Mouse (Mus musculus): ENCODE measurements around the gene Dbnl. TPM values are rescaled to one million over a fixed set of nuclear protein-coding genes. Genes with fewer than 3 reads are reported as not detected.

The Dbnl gene
- 141 and 144 TPM in 2 replicates for polyA plus RNA-seq (2014; fragmentation: Nextera tagmentation; extraction: Ambion mirVana)

- no peaks in the 10 kb centered on the region for H3K27me3 ChIP-seq (ENCODE audit: control insufficient read depth, insufficient read depth, low read length)
- H3K4me2 ChIP-seq (replicated peaks; ENCODE audit: low read depth, low read length): peak within 1 kb of the TSS; percentile 84
- peak; percentile 98 for DNase-seq (ENCODE audit: low spot score)
- peak within 1 kb of the TSS; percentile 85 for H3K9ac ChIP-seq (ENCODE audit: low read depth, low read length)
- peak within 1 kb of the TSS; percentile 75 for H3K4me3 ChIP-seq (ENCODE audit: low read depth, low read length)
- under 1% methylated on average over 74 of the region's 74 CpGs for WGBS
- no peaks in the 10 kb centered on the region for H3K36me3 ChIP-seq (ENCODE audit: control insufficient read depth, insufficient read depth, low read length)
- H3K9me3 ChIP-seq (ENCODE audit: control insufficient read depth, low read length): no peaks in the 10 kb centered on the region
- ATAC-seq (ENCODE audit: low FRiP score): peak; percentile 97
- peak within 1 kb of the TSS; percentile 83 for H3K27ac ChIP-seq (ENCODE audit: low read depth, low read length)
- peaks cover 4% of the 10 kb centered on the region; the same call in 1 of the 2 replicates for H3K4me1 ChIP-seq (replicated peaks; ENCODE audit: control insufficient read depth, insufficient read depth, low read length)
Measured at GRCm38 (mm10) chr11:5788056-5789014, at the start of gene Dbnl. Dbnl (plus strand) TSS chr11:5788488.

- Histone ChIP-seq H3K4me1 (replicated peaks; ENCODE audit: control insufficient read depth, insufficient read depth, low read length) (no peaks in the 10 kb centered on the region), H3K9ac (ENCODE audit: low read depth, low read length) (no peak overlapping the region), H3K27me3 (ENCODE audit: control insufficient read depth, insufficient read depth, low read length) (no peaks in the 10 kb centered on the region), H3K4me3 (ENCODE audit: low read depth, low read length) (no peak overlapping the region), H3K27ac (ENCODE audit: low read depth, low read length) (no peak overlapping the region), H3K9me3 (ENCODE audit: control insufficient read depth, low read length) (no peaks in the 10 kb centered on the region), H3K4me2 (replicated peaks; ENCODE audit: low read depth, low read length) (no peak overlapping the region), H3K36me3 (ENCODE audit: control insufficient read depth, insufficient read depth, low read length) (no peaks in the 10 kb centered on the region)
- ATAC-seq (ENCODE audit: low FRiP score) (no peak), DNase-seq (ENCODE audit: low spot score) (no peak)
- WGBS: 68% methylated on average over 5 of the region's 5 CpGs
Measured at GRCm38 (mm10) chr11:5738888-5739632, 49.2 kb upstream of the Dbnl start.

- no peak overlapping the region for H3K9ac ChIP-seq (ENCODE audit: low read depth, low read length)
- no peak overlapping the region for H3K4me2 ChIP-seq (replicated peaks; ENCODE audit: low read depth, low read length)
- H3K27me3 ChIP-seq (ENCODE audit: control insufficient read depth, insufficient read depth, low read length): no peaks in the 10 kb centered on the region
- DNase-seq (ENCODE audit: low spot score): no peak
- no peaks in the 10 kb centered on the region for H3K36me3 ChIP-seq (ENCODE audit: control insufficient read depth, insufficient read depth, low read length)
- no peaks in the 10 kb centered on the region for H3K9me3 ChIP-seq (ENCODE audit: control insufficient read depth, low read length)
- ATAC-seq (ENCODE audit: low FRiP score): no peak
- 69% methylated on average over 3 of the region's 3 CpGs for WGBS
- no peak overlapping the region for H3K27ac ChIP-seq (ENCODE audit: low read depth, low read length)
- no peak overlapping the region for H3K4me3 ChIP-seq (ENCODE audit: low read depth, low read length)
- no peaks in the 10 kb centered on the region for H3K4me1 ChIP-seq (replicated peaks; ENCODE audit: control insufficient read depth, insufficient read depth, low read length)
Measured at GRCm38 (mm10) chr11:5739846-5740245, 48.4 kb upstream of the Dbnl start.

- Histone ChIP-seq H3K36me3 (ENCODE audit: control insufficient read depth, insufficient read depth, low read length) (no peaks in the 10 kb centered on the region), H3K4me2 (replicated peaks; ENCODE audit: low read depth, low read length) (peak overlapping the region; percentile 99), H3K9me3 (ENCODE audit: control insufficient read depth, low read length) (no peaks in the 10 kb centered on the region), H3K4me3 (ENCODE audit: low read depth, low read length) (peak overlapping the region; percentile 68), H3K27ac (ENCODE audit: low read depth, low read length) (peak overlapping the region; percentile 51; the same call in 1 of the 2 replicates), H3K9ac (ENCODE audit: low read depth, low read length) (peak overlapping the region; percentile 82), H3K27me3 (ENCODE audit: control insufficient read depth, insufficient read depth, low read length) (no peaks in the 10 kb centered on the region), H3K4me1 (replicated peaks; ENCODE audit: control insufficient read depth, insufficient read depth, low read length) (no peaks in the 10 kb centered on the region)
- WGBS: 2% methylated on average over 26 of the region's 26 CpGs
- DNase-seq (ENCODE audit: low spot score): peak; percentile 56
- peak; percentile 54 for ATAC-seq (ENCODE audit: low FRiP score)
Measured at GRCm38 (mm10) chr11:5740599-5740964, 47.7 kb upstream of the Dbnl start.

DNA sequence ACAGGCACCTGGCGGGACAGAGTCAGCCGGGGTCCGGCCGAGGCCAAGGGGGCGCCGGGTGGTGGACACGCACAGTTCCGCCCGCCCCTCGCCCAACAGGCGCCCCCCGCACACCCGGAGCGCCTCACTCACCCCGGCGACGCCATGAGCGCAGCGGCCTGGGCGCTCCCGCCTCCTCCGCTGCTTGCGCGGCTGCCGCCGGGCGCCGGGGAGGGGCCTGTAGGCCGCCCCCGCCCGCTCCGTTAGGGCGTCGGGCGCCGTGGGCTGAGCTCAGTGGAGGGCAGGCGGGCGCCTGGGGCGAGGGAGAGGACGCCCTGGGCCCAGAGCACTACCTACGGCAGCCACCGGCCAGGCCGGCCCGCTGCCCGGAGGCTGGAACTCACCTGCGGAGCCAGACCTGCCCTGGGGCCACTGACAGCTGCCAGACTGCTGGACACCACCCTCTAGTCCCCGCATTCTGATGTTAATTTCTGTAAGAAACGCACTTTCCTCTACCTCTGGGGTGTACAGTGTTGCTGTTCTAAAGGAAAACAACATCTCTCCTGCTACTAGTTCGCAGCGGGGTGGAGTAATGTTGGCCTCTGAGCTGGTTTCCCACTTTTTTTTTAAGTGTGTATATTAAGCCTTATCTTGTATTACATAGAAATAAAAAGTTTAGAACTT lies 47.2 kb upstream of the Dbnl start:
- ATAC-seq (ENCODE audit: low FRiP score) (peak; percentile 88), DNase-seq (ENCODE audit: low spot score) (peak; percentile 74)
- Histone ChIP-seq H3K36me3 (ENCODE audit: control insufficient read depth, insufficient read depth, low read length) (no peaks in the 10 kb centered on the region), H3K4me3 (ENCODE audit: low read depth, low read length) (peak overlapping the region; percentile 68), H3K9ac (ENCODE audit: low read depth, low read length) (peak overlapping the region; percentile 82), H3K27ac (ENCODE audit: low read depth, low read length) (peak overlapping the region; percentile 51; the same call in 1 of the 2 replicates), H3K4me2 (replicated peaks; ENCODE audit: low read depth, low read length) (peak overlapping the region; percentile 99), H3K27me3 (ENCODE audit: control insufficient read depth, insufficient read depth, low read length) (no peaks in the 10 kb centered on the region), H3K4me1 (replicated peaks; ENCODE audit: control insufficient read depth, insufficient read depth, low read length) (no peaks in the 10 kb centered on the region), H3K9me3 (ENCODE audit: control insufficient read depth, low read length) (no peaks in the 10 kb centered on the region)
- under 1% methylated on average over 25 of the region's 50 CpGs for WGBS

GRCm38 (mm10) chr11:5742106-5742505 lies 46.2 kb upstream of the Dbnl start:
- Histone ChIP-seq H3K4me2 (replicated peaks; ENCODE audit: low read depth, low read length) (no peak overlapping the region), H3K27ac (ENCODE audit: low read depth, low read length) (no peak overlapping the region), H3K9ac (ENCODE audit: low read depth, low read length) (no peak overlapping the region), H3K36me3 (ENCODE audit: control insufficient read depth, insufficient read depth, low read length) (no peaks in the 10 kb centered on the region), H3K4me3 (ENCODE audit: low read depth, low read length) (no peak overlapping the region), H3K9me3 (ENCODE audit: control insufficient read depth, low read length) (no peaks in the 10 kb centered on the region), H3K27me3 (ENCODE audit: control insufficient read depth, insufficient read depth, low read length) (no peaks in the 10 kb centered on the region), H3K4me1 (replicated peaks; ENCODE audit: control insufficient read depth, insufficient read depth, low read length) (no peaks in the 10 kb centered on the region)
- ATAC-seq (ENCODE audit: low FRiP score): no peak
- no peak for DNase-seq (ENCODE audit: low spot score)
- WGBS: 72% methylated on average over 7 of the region's 7 CpGs

DNA sequence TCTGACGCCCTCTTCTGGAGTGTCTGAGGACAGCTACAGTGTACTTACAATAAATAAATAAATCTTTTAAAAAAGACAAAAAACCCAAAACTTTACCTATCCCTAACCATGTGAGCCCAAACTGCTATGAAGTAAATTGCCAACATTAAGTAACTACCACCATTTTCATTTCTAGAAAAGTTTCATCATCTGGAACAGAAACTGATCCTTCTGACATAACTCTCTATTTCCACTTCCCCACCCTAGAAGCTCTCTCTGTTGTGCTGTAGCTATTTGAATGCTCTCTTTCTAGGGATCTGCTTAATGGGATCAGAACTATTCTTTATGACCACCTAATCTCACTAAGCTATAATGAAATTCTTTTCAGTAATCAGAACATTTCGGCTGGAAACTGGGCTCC lies 43.3 kb upstream of the Dbnl start:
- 93% methylated on average over 2 of the region's 2 CpGs for WGBS

DNA sequence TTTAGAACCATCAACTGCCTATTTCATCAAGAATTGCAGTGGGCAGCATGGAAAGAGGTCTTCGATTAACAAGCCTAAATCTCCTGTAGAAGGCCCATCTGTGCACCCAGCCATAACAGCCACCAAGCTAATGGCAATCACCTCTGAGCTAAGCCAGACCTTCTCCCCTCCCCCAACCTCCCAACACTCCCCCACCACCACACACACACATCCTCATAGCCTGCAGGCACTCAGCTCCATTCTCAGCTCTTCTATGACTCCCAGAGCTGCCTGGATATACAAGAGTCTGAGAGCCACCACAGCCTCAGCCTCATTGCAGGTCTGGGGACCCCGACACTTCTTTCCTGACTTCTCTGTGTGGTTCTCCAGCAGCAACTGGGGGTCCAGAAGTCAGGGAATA lies 34.5 kb upstream of the Dbnl start:
- 90% methylated on average over 2 of the region's 2 CpGs for WGBS
- Histone ChIP-seq H3K4me3 (ENCODE audit: low read depth, low read length) (no peak overlapping the region), H3K27me3 (ENCODE audit: control insufficient read depth, insufficient read depth, low read length) (no peaks in the 10 kb centered on the region), H3K9ac (ENCODE audit: low read depth, low read length) (no peak overlapping the region), H3K4me2 (replicated peaks; ENCODE audit: low read depth, low read length) (no peak overlapping the region), H3K27ac (ENCODE audit: low read depth, low read length) (no peak overlapping the region), H3K4me1 (replicated peaks; ENCODE audit: control insufficient read depth, insufficient read depth, low read length) (no peaks in the 10 kb centered on the region), H3K9me3 (ENCODE audit: control insufficient read depth, low read length) (no peaks in the 10 kb centered on the region), H3K36me3 (ENCODE audit: control insufficient read depth, insufficient read depth, low read length) (no peaks in the 10 kb centered on the region)
- no peak for DNase-seq (ENCODE audit: low spot score)
- no peak for ATAC-seq (ENCODE audit: low FRiP score)

More for the DNA sequence above, 43.3 kb upstream of the Dbnl start:
- Histone ChIP-seq H3K36me3 (ENCODE audit: control insufficient read depth, insufficient read depth, low read length) (no peaks in the 10 kb centered on the region), H3K4me2 (replicated peaks; ENCODE audit: low read depth, low read length) (no peak overlapping the region), H3K9ac (ENCODE audit: low read depth, low read length) (no peak overlapping the region), H3K9me3 (ENCODE audit: control insufficient read depth, low read length) (no peaks in the 10 kb centered on the region), H3K27me3 (ENCODE audit: control insufficient read depth, insufficient read depth, low read length) (no peaks in the 10 kb centered on the region), H3K4me1 (replicated peaks; ENCODE audit: control insufficient read depth, insufficient read depth, low read length) (no peaks in the 10 kb centered on the region), H3K4me3 (ENCODE audit: low read depth, low read length) (no peak overlapping the region), H3K27ac (ENCODE audit: low read depth, low read length) (no peak overlapping the region)
- DNase-seq (ENCODE audit: low spot score) (no peak), ATAC-seq (ENCODE audit: low FRiP score) (no peak)

All from hindbrain, embryonic 11.5 days (tissue).